Mouse (Mus musculus) macrophage (primary cell): Measurements from ENCODE around the gene Fam13a. TPM values are rescaled to one million over a fixed set of nuclear protein-coding genes. Genes with fewer than 3 reads are reported as not detected.

Experiments
- H3K27ac ChIP-seq: fragments of 350-480 bp; formaldehyde crosslinking; 2 replicates; pipeline ENCODE4 v1.9.0; 2021
- H3K36me3 ChIP-seq: fragments of 350-480 bp; formaldehyde crosslinking; 2 replicates; pipeline ENCODE4 v1.9.0; 2021; ENCODE audit errors: inconsistent target
- H3K4me3 ChIP-seq: fragments of 350-480 bp; formaldehyde crosslinking; 2 replicates; pipeline ENCODE4 v1.9.0; 2021; ENCODE audit errors: inconsistent target
- H3K79me2 ChIP-seq: fragments of 350-480 bp; formaldehyde crosslinking; 2 replicates; pipeline ENCODE4 v1.9.0; 2021; ENCODE audit errors: inconsistent target
- WGBS: methylation state at CpG from one replicate; pipeline ENCODE4 v1.1.7; 2026; ENCODE audit warnings: inconsistent platforms; ENCODE audit not compliant: missing documents; 5-methylcytosine and 5-hydroxymethylcytosine counted together
- polyA plus RNA-seq: library from polyadenylated mRNA; stranded (reverse); fragments of 250-400 nt; gene quantifications from 3 replicates; pipeline ENCODE4 v1.2.4, GENCODE M21; 2018; ENCODE audit warnings: inconsistent platforms

The Fam13a gene
- polyA plus RNA-seq, 1 experiment from 2014 or later, result 0.75 TPM

- Histone ChIP-seq H3K27ac (no peak overlapping the region), H3K36me3 (no peaks in the 10 kb centered on the region), H3K79me2 (no peaks in the 10 kb centered on the region), H3K4me3 (no peak overlapping the region)
- 71% methylated on average over 2 of the region's 3 CpGs for WGBS
These were observed 119.8 kb downstream of the Fam13a start for GRCm38 (mm10) chr6:58904551-58904950.

GRCm38 (mm10) chr6:58903171-58903570 lies 121.2 kb downstream of the Fam13a start:
- H3K79me2 ChIP-seq, result no peaks in the 10 kb centered on the region
- H3K4me3 ChIP-seq, result no peak overlapping the region
- 80% methylated on average over 8 of the region's 8 CpGs for WGBS
- no peaks in the 10 kb centered on the region for H3K36me3 ChIP-seq
- H3K27ac ChIP-seq, result no peak overlapping the region

GRCm38 (mm10) chr6:58900536-58900935 lies 123.8 kb downstream of the Fam13a start:
- Histone ChIP-seq H3K27ac (no peak overlapping the region), H3K79me2 (no peaks in the 10 kb centered on the region), H3K36me3 (no peaks in the 10 kb centered on the region), H3K4me3 (no peak overlapping the region)
- WGBS, result 97% methylated on average over 7 of the region's 7 CpGs

- Histone ChIP-seq H3K79me2 (no peaks in the 10 kb centered on the region), H3K27ac (no peak overlapping the region), H3K4me3 (no peak overlapping the region), H3K36me3 (no peaks in the 10 kb centered on the region)
- 100% methylated on average over 3 of the region's 3 CpGs for WGBS
These were observed 125.3 kb downstream of the Fam13a start for GRCm38 (mm10) chr6:58899076-58899475.

GRCm38 (mm10) chr6:58896648-58897047 lies 127.7 kb downstream of the Fam13a start:
- Histone ChIP-seq H3K79me2 (no peaks in the 10 kb centered on the region), H3K4me3 (no peak overlapping the region), H3K36me3 (no peaks in the 10 kb centered on the region), H3K27ac (no peak overlapping the region)
- WGBS, result 96% methylated on average over 3 of the region's 3 CpGs

- Histone ChIP-seq H3K79me2 (no peaks in the 10 kb centered on the region), H3K27ac (no peak overlapping the region), H3K36me3 (peaks cover 6% of the 10 kb centered on the region; the same call in 1 of the 2 replicates), H3K4me3 (no peak overlapping the region)
- 95% methylated on average over 4 of the region's 4 CpGs for WGBS
These were observed 129.4 kb downstream of the Fam13a start for GRCm38 (mm10) chr6:58894994-58895393.

GRCm38 (mm10) chr6:58893307-58893706 lies 131.0 kb downstream of the Fam13a start:
- WGBS, result 69% methylated on average over 6 of the region's 6 CpGs
- Histone ChIP-seq H3K27ac (no peak overlapping the region), H3K36me3 (peaks cover 8% of the 10 kb centered on the region; the same call in 1 of the 2 replicates), H3K4me3 (no peak overlapping the region), H3K79me2 (no peaks in the 10 kb centered on the region)

GRCm38 (mm10) chr6:58889917-58890316 lies 134.4 kb downstream of the Fam13a start:
- H3K36me3 ChIP-seq, result peaks cover 8% of the 10 kb centered on the region; the same call in 1 of the 2 replicates
- WGBS, result 61% methylated on average over 3 of the region's 3 CpGs
- H3K4me3 ChIP-seq, result no peak overlapping the region
- H3K27ac ChIP-seq, result no peak overlapping the region
- H3K79me2 ChIP-seq, result no peaks in the 10 kb centered on the region

GRCm38 (mm10) chr6:58882271-58882670 lies 142.1 kb downstream of the Fam13a start:
- Histone ChIP-seq H3K27ac (no peak overlapping the region), H3K79me2 (no peaks in the 10 kb centered on the region), H3K4me3 (no peak overlapping the region), H3K36me3 (no peaks in the 10 kb centered on the region)
- 81% methylated on average over 6 of the region's 6 CpGs for WGBS

Other genes starting within 250 kb of the Fam13a start
- 3.5 to 11.4 TPM (median 4.1 TPM) in 3 replicates for gene Herc3, start 193.1 kb downstream of the Fam13a start, polyA plus RNA-seq
- gene Nap1l5, start 117.5 kb downstream of the Fam13a start, polyA plus RNA-seq, result not detected in 3 replicates
- 14.8 to 24.2 TPM (median 16.6 TPM) in 3 replicates for gene Tigd2, start 184.3 kb upstream of the Fam13a start, polyA plus RNA-seq